In genomic region chr11:63767631-63768250, GRCm38 (mm10) we compare ENCODE assay signal across 10 mouse cellular contexts.
"Had no signal": no experiment of that assay in that cellular context is flagged by ENCODE, and none has a peak within 500 bp of the region (broad histone marks: within the 10 kb centered on the region; RNA-seq: fewer than 3 reads in every experiment).

No protein-coding gene starts in this region.

- H3K9me3 ChIP-seq: limb, embryonic 15.5 days; liver, embryonic 15.5 days; stomach, embryonic 15.5 days had no signal

- H3K9ac ChIP-seq: limb, embryonic 15.5 days; liver, embryonic 15.5 days; midbrain, embryonic 13.5 days; stomach, embryonic 15.5 days had no signal

- H3K4me1 ChIP-seq: limb, embryonic 15.5 days; liver, embryonic 15.5 days; midbrain, embryonic 13.5 days; stomach, embryonic 15.5 days had no signal

- H3K4me3 ChIP-seq: left cerebral cortex, adult 2 months; limb, embryonic 15.5 days; liver, embryonic 15.5 days; midbrain, embryonic 13.5 days; stomach, embryonic 15.5 days had no signal

- ATAC-seq: intestine, embryonic 16.5 days; midbrain, embryonic 13.5 days had no signal

- H3K27me3 ChIP-seq: liver, embryonic 15.5 days; midbrain, embryonic 13.5 days; stomach, embryonic 15.5 days had no signal

- H3K36me3 ChIP-seq: limb, embryonic 15.5 days; liver, embryonic 15.5 days; midbrain, embryonic 13.5 days; stomach, embryonic 15.5 days had no signal

- H3K27ac ChIP-seq: left cerebral cortex, adult 2 months; limb, embryonic 15.5 days; liver, embryonic 15.5 days; midbrain, embryonic 13.5 days; stomach, embryonic 15.5 days had no signal

- DNase-seq: kidney, adult 8-10 months; kidney, postnatal 25 days; right cerebral cortex, postnatal 14 days; thymus, postnatal 36 days had no signal

- H3K4me2 ChIP-seq: limb, embryonic 15.5 days; liver, embryonic 15.5 days; midbrain, embryonic 13.5 days; stomach, embryonic 15.5 days had no signal
